ENCODE assay signal across 16 mouse cellular contexts in the genomic region with DNA sequence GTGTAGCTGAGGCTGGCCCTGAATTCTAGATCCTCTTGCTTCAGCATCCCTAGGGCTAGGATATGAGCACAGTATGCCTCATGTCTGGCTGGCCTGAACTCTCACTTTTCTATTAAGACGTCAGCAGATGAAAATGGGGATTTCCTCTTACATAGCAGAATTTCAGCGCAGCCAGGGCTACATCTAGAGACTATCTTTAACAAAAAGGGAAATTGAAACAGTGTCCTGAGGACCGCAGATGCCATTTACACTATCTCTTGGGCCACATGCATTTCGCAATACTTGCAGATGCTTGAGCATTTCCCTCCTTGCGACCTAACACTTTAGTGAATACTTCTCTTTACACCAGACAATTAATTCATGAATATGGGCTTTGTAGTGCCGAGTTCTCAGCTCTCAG. TPM values are rescaled to one million over a fixed set of nuclear protein-coding genes. Genes with fewer than 3 reads are reported as not detected.
DNase-seq lines count a peak whose midpoint lies in the region; ATAC-seq and TF ChIP-seq lines count a peak whose summit lies in the region.
"Had no signal": no experiment of that assay in that cellular context is flagged by ENCODE, and none has a peak within 500 bp of the region (broad histone marks: within the 10 kb centered on the region; RNA-seq: fewer than 3 reads in every experiment).

No protein-coding gene starts in this region.

- H3K36me3 ChIP-seq in spleen, adult 2 months (ENCODE audit: control insufficient read depth, insufficient read depth, low read length) = peaks cover 10% of the 10 kb centered on the region

- no peak for TF ChIP-seq CTCF in spleen, adult 2 months (IDR thresholded peaks at IDR 0.05; ENCODE audit: extremely low read depth, insufficient read depth, insufficient read length, insufficient replicate concordance)

- WGBS in spleen, adult 2 months = 31% methylated on average over 6 of the region's 6 CpGs

- H3K4me1 ChIP-seq in spleen, adult 2 months (ENCODE audit: control insufficient read depth, insufficient read depth, insufficient read length) = peaks cover 13% of the 10 kb centered on the region; the same call in 1 of the 2 replicates
- H3K4me1 ChIP-seq: embryonic facial prominence, embryonic 10.5 days; heart, embryonic 10.5 days; midbrain, embryonic 15.5 days had no signal

- no peak for TF ChIP-seq POLR2A in spleen, adult 2 months (IDR thresholded peaks at IDR 0.05; ENCODE audit: low read depth, low read length)

- no peaks in the 10 kb centered on the region for H3K27me3 ChIP-seq in spleen, adult 2 months (ENCODE audit: control insufficient read depth, insufficient read depth, low read length)
- H3K27me3 ChIP-seq: midbrain, embryonic 15.5 days had no signal

- peak; percentile 88 for ATAC-seq in megakaryocyte, adult 5-6 weeks (ENCODE audit: poor library complexity, severe bottlenecking)
- no peak for ATAC-seq in erythroblast, adult 5-6 weeks (replicated peaks; ENCODE audit: low FRiP score, poor library complexity, severe bottlenecking)
- ATAC-seq: midbrain, embryonic 15.5 days had no signal

- no peak overlapping the region for H3K4me3 ChIP-seq in spleen, adult 2 months (ENCODE audit: extremely low read depth, insufficient read depth, insufficient read length)
- H3K4me3 ChIP-seq: embryonic facial prominence, embryonic 10.5 days; heart, embryonic 10.5 days; midbrain, embryonic 15.5 days had no signal

- DNase-seq in spleen, adult 2 months (ENCODE audit: low read depth in 1 of 2, low spot score in 2 of 2) = no peak
- no peak for DNase-seq in spleen, adult 12 weeks (ENCODE audit: low spot score)
- DNase-seq in c-Kit-positive CD71-negative TER-119-negative erythroid progenitor cells, embryonic 14.5 days (ENCODE audit: low read depth) = peak; percentile 52
- DNase-seq in testis, postnatal 14 days (ENCODE audit: low spot score) = no peak
- DNase-seq in kidney, postnatal 10 days = no peak
- DNase-seq: cerebellum, adult 9-10 months; heart, postnatal 4 days; kidney, adult 18-20 months; lung, adult 2 months; right cerebral cortex, adult 18-20 months; thymus, postnatal 25 days had no signal

- peak overlapping the region; percentile 54 for H3K27ac ChIP-seq in spleen, adult 2 months (ENCODE audit: insufficient read depth, low read length)
- H3K27ac ChIP-seq: embryonic facial prominence, embryonic 10.5 days; heart, embryonic 10.5 days; midbrain, embryonic 15.5 days had no signal

RNA-seq across cellular contexts. Expression of gene Coq2, which starts 18.6 kb away (rescaled TPM):
- 43.1 and 84.8 TPM in 2 replicates for polyA plus RNA-seq in spleen, adult 2 months (2012; rRNA removed)
- total RNA-seq in megakaryocyte, adult 5-6 weeks (2015) = 20.9 and 21.0 TPM in 2 replicates
- total RNA-seq in megakaryocyte, adult 5-6 weeks (2017) = 20.1 and 22.5 TPM in 2 replicates
- total RNA-seq in erythroblast, adult 5-6 weeks (2015; ENCODE audit: low replicate concordance) = 3.5 and 6.1 TPM in 2 replicates
- 3.2 and 8.3 TPM in 2 replicates for total RNA-seq in erythroblast, adult 5-6 weeks (2017; ENCODE audit: low replicate concordance)
